Mouse (Mus musculus) embryonic facial prominence, embryonic 14.5 days (tissue): Measurements from ENCODE around the gene Nrxn2. TPM values are rescaled to one million over a fixed set of nuclear protein-coding genes. Genes with fewer than 3 reads are reported as not detected.

Experiments used
- ATAC-seq: fragments of 200-750 bp; cut with Nextera tagmentation; 2 replicates; pipeline ENCODE4 v1.8.0; 2017; ENCODE audit warnings: low read depth, moderate number of reproducible peaks, moderate TSS enrichment
- DNase-seq: peaks from one replicate; pipeline ENCODE4 v3.0.0-alpha.2; 2015; ENCODE audit warnings: low spot score
- H3K27ac ChIP-seq: fragments of 300-500 bp; sonication (generic); replicated peaks from 2 replicates; pipeline ENCODE4 v1.5.1; 2014; ENCODE audit warnings: low read depth, mild to moderate bottlenecking, low read length, moderate library complexity
- H3K27me3 ChIP-seq: fragments of 300-500 bp; sonication (generic); replicated peaks from 2 replicates; pipeline ENCODE4 v1.6.1; 2014; ENCODE audit warnings: low read length; ENCODE audit not compliant: control insufficient read depth, insufficient read depth
- H3K36me3 ChIP-seq: fragments of 300-500 bp; sonication (generic); 2 replicates; pipeline ENCODE4 v1.6.1; 2014; ENCODE audit warnings: low read length, mixed read lengths; ENCODE audit not compliant: control insufficient read depth, insufficient read depth
- H3K4me1 ChIP-seq: fragments of 300-500 bp; sonication (generic); 2 replicates; pipeline ENCODE4 v1.6.1; 2014; ENCODE audit warnings: antibody characterized with exemption, low read length; ENCODE audit not compliant: control insufficient read depth, insufficient read depth
- H3K4me2 ChIP-seq: fragments of 300-500 bp; sonication (generic); 2 replicates; pipeline ENCODE4 v1.6.1; 2014; ENCODE audit warnings: low read depth, mild to moderate bottlenecking, low read length, moderate library complexity, mixed read lengths
- H3K4me3 ChIP-seq: fragments of 300-500 bp; sonication (generic); 2 replicates; pipeline ENCODE4 v1.5.1; 2014; ENCODE audit warnings: low read depth, mild to moderate bottlenecking, low read length
- H3K9ac ChIP-seq: fragments of 300-500 bp; sonication (generic); 2 replicates; pipeline ENCODE4 v1.6.1; 2014; ENCODE audit warnings: low read depth, mild to moderate bottlenecking, low read length, moderate library complexity, mixed read lengths
- H3K9me3 ChIP-seq: fragments of 300-500 bp; sonication (generic); 2 replicates; pipeline ENCODE4 v1.6.1; 2016; ENCODE audit warnings: low read length; ENCODE audit not compliant: control insufficient read depth
- WGBS: fragments of 180-500 bp; shearing (Covaris S2); extraction: QIAGEN DNeasy Blood & Tissue Kit; methylation state at CpG from one replicate; pipeline ENCODE4 v1.1.7; 2014; 5-methylcytosine and 5-hydroxymethylcytosine counted together
- polyA plus RNA-seq: library from polyadenylated mRNA; unstranded; fragments of >200 nt; fragmentation: Nextera tagmentation; extraction: Ambion mirVana; gene quantifications from 2 replicates; pipeline ENCODE4 v1.2.1, GENCODE M21; 2014

Gene Nrxn2
- polyA plus RNA-seq, 1 experiment from 2014 or later = 3.4 TPM

DNA sequence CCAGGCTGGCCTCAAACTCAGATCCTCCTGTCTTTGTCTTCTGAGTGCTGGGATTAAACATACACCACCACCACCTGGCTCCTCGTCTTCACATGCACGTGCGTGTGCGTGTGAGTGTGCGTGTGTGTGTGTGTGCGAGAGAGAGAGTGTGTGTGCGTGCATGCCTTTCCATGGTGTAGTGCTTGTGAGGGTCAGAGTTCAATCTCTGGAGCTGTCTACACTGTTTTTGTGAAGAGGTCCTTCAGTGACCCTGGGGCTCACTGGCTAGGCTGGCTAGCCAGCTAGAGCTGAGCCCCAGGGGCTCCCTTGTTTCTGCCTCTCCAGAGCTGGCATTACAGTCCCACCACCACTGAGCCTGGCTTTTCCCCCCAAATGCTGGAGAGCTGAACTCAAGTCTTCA is 123.0 kb downstream of the Nrxn2 start:
- ATAC-seq (no peak), DNase-seq (no peak)
- Histone ChIP-seq H3K9me3 (no peaks in the 10 kb centered on the region), H3K27me3 (no peaks in the 10 kb centered on the region), H3K4me2 (no peak overlapping the region), H3K36me3 (no peaks in the 10 kb centered on the region), H3K27ac (no peak overlapping the region), H3K9ac (no peak overlapping the region), H3K4me3 (no peak overlapping the region), H3K4me1 (no peaks in the 10 kb centered on the region)
- WGBS = 93% methylated on average over 7 of the region's 7 CpGs

DNA sequence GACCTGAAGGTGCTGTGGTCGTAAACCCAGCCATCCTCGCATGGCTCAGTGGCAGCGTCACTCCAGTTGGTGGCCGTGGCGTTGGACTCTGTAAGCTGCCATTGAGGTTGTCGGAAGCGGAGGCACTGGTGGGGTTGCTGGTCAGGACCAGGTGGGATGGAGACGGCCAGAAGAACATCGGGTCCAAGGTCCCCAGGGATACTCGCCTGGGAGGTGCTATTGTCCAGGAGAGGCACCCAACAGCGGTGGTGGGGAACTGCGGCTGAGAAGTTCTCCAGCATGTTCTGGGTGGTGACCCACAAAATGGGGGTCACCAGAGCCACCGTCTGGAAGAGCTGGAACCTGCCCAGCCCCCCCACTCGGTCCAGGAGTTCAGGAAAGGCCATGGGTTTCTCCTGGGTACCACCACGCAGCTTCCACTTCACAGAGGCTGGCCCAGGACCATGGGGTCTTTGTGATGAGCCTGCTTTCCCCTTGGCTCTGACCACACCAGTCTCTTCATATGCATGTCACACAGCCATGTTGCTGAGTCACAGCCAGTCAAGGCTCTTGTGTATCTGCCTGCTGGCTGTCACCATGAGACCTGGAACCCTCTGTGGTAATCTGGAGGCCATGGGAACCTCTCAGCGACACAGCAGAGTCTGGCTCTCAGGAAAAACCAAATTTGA is 124.0 kb downstream of the Nrxn2 start, which contains the start of gene Slc22a12:
Slc22a12 (minus strand) TSS at position 666 of the 668 bp plus-strand sequence.
- no peak within 1 kb of the TSS for H3K4me3 ChIP-seq
- no peaks in the 10 kb centered on the region for H3K9me3 ChIP-seq
- no peaks in the 10 kb centered on the region for H3K4me1 ChIP-seq
- no peak for DNase-seq
- no peaks in the 10 kb centered on the region for H3K27me3 ChIP-seq
- no peak within 1 kb of the TSS for H3K4me2 ChIP-seq
- H3K36me3 ChIP-seq = no peaks in the 10 kb centered on the region
- H3K9ac ChIP-seq = no peak within 1 kb of the TSS
- 91% methylated on average over 16 of the region's 16 CpGs for WGBS
- no peak for ATAC-seq
- H3K27ac ChIP-seq = no peak within 1 kb of the TSS

DNA sequence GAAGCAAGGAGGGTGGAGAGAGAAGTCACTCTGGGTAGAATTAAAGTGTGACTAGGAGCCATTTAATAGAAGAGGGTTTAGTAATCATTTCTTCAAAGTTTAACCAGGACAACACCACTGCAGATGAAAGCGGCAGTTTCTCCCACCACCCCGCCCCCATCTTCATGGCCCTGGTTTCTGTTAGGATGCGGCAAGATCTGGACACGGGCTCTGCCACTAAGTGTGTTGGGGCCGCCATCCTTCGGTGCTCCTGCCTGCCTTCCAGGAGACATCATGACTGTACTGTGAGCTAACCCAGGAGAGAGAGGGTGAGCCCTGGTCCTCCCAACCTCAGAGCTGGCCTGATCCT is 124.5 kb downstream of the Nrxn2 start:
- H3K4me3 ChIP-seq = no peak overlapping the region
- no peaks in the 10 kb centered on the region for H3K36me3 ChIP-seq
- H3K9ac ChIP-seq = no peak overlapping the region
- WGBS = 87% methylated on average over 6 of the region's 6 CpGs
- H3K4me1 ChIP-seq = no peaks in the 10 kb centered on the region
- H3K27ac ChIP-seq = no peak overlapping the region
- H3K4me2 ChIP-seq = no peak overlapping the region
- DNase-seq (no peak), ATAC-seq (no peak)
- no peaks in the 10 kb centered on the region for H3K9me3 ChIP-seq
- H3K27me3 ChIP-seq = no peaks in the 10 kb centered on the region

DNA sequence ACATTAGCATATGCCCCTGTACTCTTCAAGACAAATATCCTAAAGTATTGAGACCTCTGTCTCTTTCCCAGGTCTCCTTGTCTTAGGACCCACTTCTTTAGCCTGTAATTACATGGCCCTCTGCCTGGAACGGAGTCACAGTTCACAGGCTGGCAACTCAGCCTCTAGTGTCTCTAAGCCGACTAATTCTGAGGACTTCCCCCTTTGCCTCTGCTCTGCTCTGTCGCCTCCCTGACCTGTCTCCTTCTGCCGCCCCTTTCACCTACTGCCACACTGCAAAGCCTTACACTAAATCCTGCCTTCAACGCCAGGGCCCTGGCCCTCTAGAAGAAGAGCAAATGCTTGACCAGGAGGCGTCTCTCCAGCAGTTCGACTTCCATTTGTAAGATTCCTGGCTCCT is 125.0 kb downstream of the Nrxn2 start:
- no peak overlapping the region for H3K27ac ChIP-seq
- WGBS = 49% methylated on average over 7 of the region's 7 CpGs
- no peak overlapping the region for H3K4me2 ChIP-seq
- DNase-seq (no peak), ATAC-seq (no peak)
- no peaks in the 10 kb centered on the region for H3K4me1 ChIP-seq
- H3K9ac ChIP-seq = no peak overlapping the region
- H3K4me3 ChIP-seq = no peak overlapping the region
- no peaks in the 10 kb centered on the region for H3K27me3 ChIP-seq
- no peaks in the 10 kb centered on the region for H3K9me3 ChIP-seq
- H3K36me3 ChIP-seq = no peaks in the 10 kb centered on the region

DNA sequence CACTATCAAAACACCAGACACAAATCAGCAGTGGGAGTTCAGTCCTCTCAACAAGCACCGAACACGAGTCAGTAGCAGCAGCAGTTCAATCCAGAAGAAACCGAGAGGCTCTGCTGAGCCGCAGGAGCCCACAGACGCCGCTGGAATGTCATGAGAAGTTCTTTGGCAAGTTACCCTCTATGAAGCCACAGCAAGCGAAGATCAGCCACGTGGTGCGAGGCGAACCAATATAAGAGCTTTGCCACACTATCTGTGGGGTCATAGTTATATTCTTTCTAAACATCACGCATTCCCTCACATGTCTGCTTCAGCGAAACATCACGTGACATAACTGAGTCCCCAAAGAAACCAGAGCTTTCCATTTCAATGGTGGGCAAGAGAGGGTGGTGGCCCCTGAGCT is 126.2 kb downstream of the Nrxn2 start:
- no peak overlapping the region for H3K9ac ChIP-seq
- H3K27ac ChIP-seq = no peak overlapping the region
- H3K9me3 ChIP-seq = no peaks in the 10 kb centered on the region
- H3K4me3 ChIP-seq = no peak overlapping the region
- H3K4me2 ChIP-seq = no peak overlapping the region
- DNase-seq (no peak), ATAC-seq (no peak)
- H3K36me3 ChIP-seq = no peaks in the 10 kb centered on the region
- WGBS = 81% methylated on average over 13 of the region's 13 CpGs
- no peaks in the 10 kb centered on the region for H3K27me3 ChIP-seq
- H3K4me1 ChIP-seq = no peaks in the 10 kb centered on the region

DNA sequence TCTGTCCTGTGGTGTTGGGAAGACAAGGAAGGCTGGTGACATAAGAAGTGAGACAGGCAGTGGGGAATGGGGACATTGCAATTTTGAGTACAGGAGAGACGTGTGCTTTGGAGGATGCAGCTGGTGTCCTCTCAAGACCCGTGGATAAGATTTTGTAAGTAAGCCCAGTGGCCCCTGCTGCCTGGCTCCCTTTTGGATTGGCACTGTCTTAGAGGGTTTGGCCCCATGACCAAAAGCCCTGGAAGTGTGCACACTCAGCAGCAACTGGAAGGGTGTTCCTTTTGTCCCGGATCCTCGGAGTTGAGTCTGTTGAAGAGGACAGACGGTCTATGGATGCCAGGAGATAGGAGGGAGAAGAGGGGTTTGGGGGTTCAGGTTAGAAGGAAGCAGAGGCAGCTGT is 127.0 kb downstream of the Nrxn2 start:
- H3K27ac ChIP-seq = no peak overlapping the region
- H3K9me3 ChIP-seq = no peaks in the 10 kb centered on the region
- no peaks in the 10 kb centered on the region for H3K36me3 ChIP-seq
- no peaks in the 10 kb centered on the region for H3K4me1 ChIP-seq
- H3K9ac ChIP-seq = no peak overlapping the region
- no peak overlapping the region for H3K4me3 ChIP-seq
- no peaks in the 10 kb centered on the region for H3K27me3 ChIP-seq
- DNase-seq (no peak), ATAC-seq (no peak)
- no peak overlapping the region for H3K4me2 ChIP-seq
- WGBS = 90% methylated on average over 5 of the region's 5 CpGs

DNA sequence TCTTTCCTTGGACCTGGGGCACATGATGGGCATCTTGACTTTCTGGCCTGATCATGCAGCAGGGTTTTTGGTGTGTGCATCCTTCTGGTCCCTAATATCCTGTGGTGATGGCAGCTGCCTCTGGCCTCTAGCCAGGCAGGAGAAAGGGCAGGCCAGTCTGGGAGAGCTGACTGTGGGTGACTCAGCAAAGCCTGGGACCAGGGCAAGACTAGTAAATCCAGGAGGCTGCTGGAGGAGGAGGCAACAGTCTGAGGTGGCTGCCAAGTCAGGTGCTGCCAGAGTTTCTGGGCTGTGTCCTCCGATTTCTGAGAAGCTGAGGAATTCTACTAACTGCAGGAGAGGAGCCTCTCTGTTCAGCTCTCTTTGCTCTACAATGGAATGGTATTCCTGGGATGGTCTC is 127.6 kb downstream of the Nrxn2 start:
- Histone ChIP-seq H3K36me3 (no peaks in the 10 kb centered on the region), H3K9me3 (no peaks in the 10 kb centered on the region), H3K4me3 (no peak overlapping the region), H3K27ac (no peak overlapping the region), H3K4me2 (no peak overlapping the region), H3K9ac (no peak overlapping the region), H3K4me1 (no peaks in the 10 kb centered on the region), H3K27me3 (no peaks in the 10 kb centered on the region)
- ATAC-seq (no peak), DNase-seq (no peak)
- WGBS = 67% methylated on average over 1 of the region's 1 CpGs

DNA sequence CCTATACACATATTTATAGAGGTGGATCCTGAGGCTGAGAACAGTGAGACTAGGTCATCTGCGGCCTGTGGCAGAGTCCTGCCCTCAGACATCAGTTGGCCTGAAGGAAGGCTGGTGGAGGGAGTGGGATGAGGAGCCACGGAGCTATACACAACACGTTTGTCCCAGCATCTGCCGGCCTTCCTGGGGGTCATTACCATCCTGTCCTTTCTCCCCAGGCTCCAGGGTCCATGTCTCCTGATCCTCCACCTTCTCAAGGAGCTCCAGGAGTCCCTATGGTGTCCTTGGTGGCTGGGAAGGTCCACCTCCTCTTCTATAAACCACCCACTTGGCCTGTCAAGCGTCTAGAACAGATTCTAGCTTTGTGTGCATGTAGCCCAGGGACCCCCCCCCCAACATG is 129.3 kb downstream of the Nrxn2 start:
- H3K4me1 ChIP-seq = no peaks in the 10 kb centered on the region
- WGBS = 84% methylated on average over 5 of the region's 5 CpGs

More for the DNA sequence above, 129.3 kb downstream of the Nrxn2 start:
- H3K36me3 ChIP-seq = no peaks in the 10 kb centered on the region
- H3K4me3 ChIP-seq = no peak overlapping the region
- no peak overlapping the region for H3K27ac ChIP-seq
- ATAC-seq (no peak), DNase-seq (no peak)
- no peaks in the 10 kb centered on the region for H3K27me3 ChIP-seq
- no peak overlapping the region for H3K4me2 ChIP-seq
- H3K9ac ChIP-seq = no peak overlapping the region
- no peaks in the 10 kb centered on the region for H3K9me3 ChIP-seq
